Mouse (Mus musculus) MEL (cell line): Measurements from ENCODE around the gene Iqcf3. TPM values are rescaled to one million over a fixed set of nuclear protein-coding genes. Genes with fewer than 3 reads are reported as not detected.

Source experiments
- DNase-seq: peaks from one replicate; pipeline ENCODE4 v3.0.0; 2011; ENCODE audit warnings: low read depth, low spot score
- H3K27ac ChIP-seq: 2 replicates; pipeline ENCODE4 v1.5.1; 2012; ENCODE audit warnings: low read depth, mild to moderate bottlenecking, control low read depth, low read length, moderate library complexity; ENCODE audit not compliant: control insufficient read depth
- H3K27me3 ChIP-seq, 2 experiments: fragments of 150-350 bp in 1 of 2; sonication (generic) in 1 of 2; 2 replicates each; pipeline ENCODE4 v1.6.1; 2012; ENCODE audit warnings: low read length in 2 of 2, mild to moderate bottlenecking in 2 of 2, improper control_type of control experiment in 1 of 2, moderate library complexity in 1 of 2; ENCODE audit not compliant: insufficient read depth in 2 of 2, control insufficient read depth in 1 of 2
- H3K36me3 ChIP-seq, 2 experiments: 2 replicates each; pipeline ENCODE4 v1.6.1; 2012 to 2014; ENCODE audit warnings: low read length in 2 of 2, improper control_type of control experiment in 1 of 2, inconsistent platforms in 1 of 2, mild to moderate bottlenecking in 1 of 2; ENCODE audit not compliant: insufficient read depth in 2 of 2, control insufficient read depth in 1 of 2
- H3K4me1 ChIP-seq, 2 experiments: fragments of 150-350 bp in 1 of 2; sonication (generic) in 1 of 2; 2 replicates each; pipeline ENCODE4 v1.6.1; 2012; ENCODE audit warnings: low read length in 2 of 2, improper control_type of control experiment in 1 of 2, mild to moderate bottlenecking in 1 of 2; ENCODE audit not compliant: insufficient read depth in 2 of 2, control insufficient read depth in 1 of 2
- H3K4me3 ChIP-seq, 2 experiments: fragments of 150-350 bp in 1 of 2; sonication (generic) in 1 of 2; 2 replicates each; pipeline ENCODE4 v1.5.1; 2012; ENCODE audit warnings: low read depth in 2 of 2, low read length in 2 of 2, mild to moderate bottlenecking in 2 of 2, moderate library complexity in 2 of 2, control low read depth in 1 of 2, improper control_type of control experiment in 1 of 2; ENCODE audit not compliant: control insufficient read depth in 1 of 2, insufficient read depth in 1 of 2
- H3K79me2 ChIP-seq: 2 replicates; pipeline ENCODE4 v1.6.1; 2012; ENCODE audit warnings: mild to moderate bottlenecking, low read length, moderate library complexity; ENCODE audit not compliant: control insufficient read depth, poor library complexity, insufficient read depth
- H3K9ac ChIP-seq: 2 replicates; pipeline ENCODE4 v1.6.1; 2012; ENCODE audit warnings: low read depth, mild to moderate bottlenecking, control low read depth, low read length, moderate library complexity; ENCODE audit not compliant: control insufficient read depth, poor library complexity, severe bottlenecking
- H3K9me3 ChIP-seq: fragments of 150-350 bp; sonication (generic); replicated peaks from 2 replicates; pipeline ENCODE4 v1.6.1; 2012; ENCODE audit warnings: mild to moderate bottlenecking, low read length, improper control_type of control experiment, moderate library complexity; ENCODE audit not compliant: insufficient read depth
- BHLHE40 ChIP-seq: IDR thresholded peaks from 2 replicates; pipeline ENCODE4 v1.6.1; 2012; ENCODE audit warnings: low read depth, mild to moderate bottlenecking, inconsistent platforms, low read length, improper control_type of control experiment, borderline replicate concordance
- CHD1 ChIP-seq: IDR thresholded peaks from 2 replicates; pipeline ENCODE4 v1.6.1; 2012; ENCODE audit warnings: low read depth, mild to moderate bottlenecking, inconsistent platforms, low read length, improper control_type of control experiment
- CHD2 ChIP-seq: IDR thresholded peaks from 2 replicates; pipeline ENCODE4 v1.6.1; 2011; ENCODE audit warnings: low read length, improper control_type of control experiment
- CTCF ChIP-seq, 3 experiments: IDR thresholded peaks in 2 of 3; conservative IDR thresholded peaks in 1 of 3; 2 replicates each; pipeline ENCODE4 v1.5.1; 2011 to 2012; ENCODE audit warnings: low read length in 3 of 3, low read depth in 2 of 3, mild to moderate bottlenecking in 2 of 3, improper control_type of control experiment in 1 of 3, inconsistent platforms in 1 of 3, mixed read lengths in 1 of 3, moderate library complexity in 1 of 3; ENCODE audit not compliant: control insufficient read depth in 1 of 3, insufficient read depth in 1 of 3, poor library complexity in 1 of 3, severe bottlenecking in 1 of 3
- EP300 ChIP-seq, 2 experiments: IDR thresholded peaks; 2 replicates each; pipeline ENCODE4 v1.6.1; 2011; ENCODE audit warnings: improper control_type of control experiment in 2 of 2, low read length in 2 of 2, low read depth in 1 of 2, mild to moderate bottlenecking in 1 of 2
- GABPA ChIP-seq: IDR thresholded peaks from 2 replicates; pipeline ENCODE4 v1.6.1; 2012; ENCODE audit warnings: low read depth, mild to moderate bottlenecking, inconsistent platforms, low read length, improper control_type of control experiment, moderate library complexity
- HCFC1 ChIP-seq: IDR thresholded peaks from 2 replicates; pipeline ENCODE4 v1.6.1; 2012; ENCODE audit warnings: low read depth, mild to moderate bottlenecking, inconsistent platforms, low read length, improper control_type of control experiment, moderate library complexity
- KAT2A ChIP-seq: conservative IDR thresholded peaks from 2 replicates; pipeline ENCODE4 v1.6.1; 2012; ENCODE audit warnings: low read depth, low read length, improper control_type of control experiment, inconsistent platforms
- MAZ ChIP-seq: IDR thresholded peaks from 2 replicates; pipeline ENCODE4 v1.6.1; 2012; ENCODE audit warnings: low read depth, mild to moderate bottlenecking, inconsistent platforms, low read length, improper control_type of control experiment
- MYB ChIP-seq: IDR thresholded peaks from 2 replicates; pipeline ENCODE4 v1.6.1; 2011; ENCODE audit warnings: mild to moderate bottlenecking, low read depth, low read length, improper control_type of control experiment
- POLR2AphosphoS2 ChIP-seq: IDR thresholded peaks from 2 replicates; pipeline ENCODE4 v1.6.1; 2011; ENCODE audit warnings: low read length, improper control_type of control experiment
- POLR2AphosphoS5 ChIP-seq: IDR thresholded peaks from 2 replicates; pipeline ENCODE4 v1.6.1; 2012; ENCODE audit warnings: low read depth, borderline replicate concordance, mild to moderate bottlenecking, inconsistent platforms, low read length, moderate library complexity, mixed read lengths
- RAD21 ChIP-seq: IDR thresholded peaks from 2 replicates; pipeline ENCODE4 v1.6.1; 2011; ENCODE audit warnings: mild to moderate bottlenecking, low read depth, low read length, improper control_type of control experiment
- RCOR1 ChIP-seq: IDR thresholded peaks from 2 replicates; pipeline ENCODE4 v1.6.1; 2012; ENCODE audit warnings: low read depth, mild to moderate bottlenecking, inconsistent platforms, low read length, improper control_type of control experiment
- SMC3 ChIP-seq: IDR thresholded peaks from 2 replicates; pipeline ENCODE4 v1.6.1; 2011; ENCODE audit warnings: low read depth, low read length, improper control_type of control experiment
- TAL1 ChIP-seq: IDR thresholded peaks from 2 replicates; pipeline ENCODE4 v1.6.1; 2012; ENCODE audit warnings: mild to moderate bottlenecking, inconsistent platforms, low read length, moderate library complexity, mixed read lengths
- TCF12 ChIP-seq: IDR thresholded peaks from 2 replicates; pipeline ENCODE4 v1.6.1; 2014; ENCODE audit warnings: low read depth, mild to moderate bottlenecking, inconsistent platforms, low read length, improper control_type of control experiment, moderate library complexity
- UBTF ChIP-seq: IDR thresholded peaks from 2 replicates; pipeline ENCODE4 v1.6.1; 2012; ENCODE audit warnings: low read depth, mild to moderate bottlenecking, inconsistent platforms, low read length, improper control_type of control experiment, moderate library complexity, borderline replicate concordance; ENCODE audit not compliant: insufficient read depth
- USF1 ChIP-seq: IDR thresholded peaks from 2 replicates; pipeline ENCODE4 v1.6.1; 2014; ENCODE audit warnings: low read depth, mild to moderate bottlenecking, inconsistent platforms, low read length, improper control_type of control experiment, moderate library complexity
- USF2 ChIP-seq, 2 experiments: IDR thresholded peaks; 2 replicates each; pipeline ENCODE4 v1.6.1; 2011 to 2012; ENCODE audit warnings: improper control_type of control experiment in 2 of 2, low read length in 2 of 2, borderline replicate concordance in 1 of 2, inconsistent platforms in 1 of 2, low read depth in 1 of 2, mild to moderate bottlenecking in 1 of 2; ENCODE audit not compliant: insufficient read depth in 1 of 2
- ZC3H11A ChIP-seq: IDR thresholded peaks from 2 replicates; pipeline ENCODE4 v1.6.1; 2012; ENCODE audit warnings: low read depth, mild to moderate bottlenecking, inconsistent platforms, low read length, improper control_type of control experiment
- ZMIZ1 ChIP-seq: IDR thresholded peaks from 2 replicates; pipeline ENCODE4 v1.6.1; 2012; ENCODE audit warnings: low read depth, mild to moderate bottlenecking, inconsistent platforms, low read length, improper control_type of control experiment, moderate library complexity
- ZNF384 ChIP-seq: IDR thresholded peaks from 2 replicates; pipeline ENCODE4 v1.6.1; 2012; ENCODE audit warnings: low read depth, mild to moderate bottlenecking, inconsistent platforms, low read length, improper control_type of control experiment
- polyA plus RNA-seq, 2 experiments: library from polyadenylated mRNA; stranded (reverse) in 1 of 2; unstranded in 1 of 2; fragments of >175 nt in 1 of 2; fragments of >200 nt in 1 of 2; gene quantifications; 2 replicates each; pipeline versions ENCODE4 v1.2.1 to v1.2.4; 2012; ENCODE audit warnings: low replicate concordance in 2 of 2, low read depth in 1 of 2; ENCODE audit not compliant: insufficient read length in 2 of 2, insufficient read depth in 1 of 2, missing spikeins in 1 of 2
- total RNA-seq: library from RNA; depleted of rRNA; stranded (reverse); fragments of 300-350 nt; gene quantifications from 2 replicates; pipeline ENCODE4 v1.2.3, GENCODE M21; 2012

Iqcf3 gene
- total and polyA plus RNA-seq, 3 experiments: not detected

- H3K36me3 ChIP-seq: no peaks in the 10 kb centered on the region
- H3K27me3 ChIP-seq: peaks cover 4 to 7% of the 10 kb centered on the region in 2 experiments
- H3K4me1 ChIP-seq: no peaks in the 10 kb centered on the region
- no peak overlapping the region for H3K9ac ChIP-seq
- DNase-seq: peak; percentile 72
- no peaks in the 10 kb centered on the region for H3K79me2 ChIP-seq
- TF ChIP-seq POLR2AphosphoS5: no peak
- 0 out of 2 replicates have a peak, but pooled peaks have one; percentile 26 for TF ChIP-seq ZC3H11A
- no peak for TF ChIP-seq TAL1
- TF ChIP-seq SMC3: peak; percentile 58
- TF ChIP-seq KAT2A: no peak
- 0 out of 2 replicates have a peak, but pooled peaks have one; percentile 5 for TF ChIP-seq TCF12
- no peak for TF ChIP-seq UBTF
- peak; percentile 77 for TF ChIP-seq RAD21
- peak; percentile 78 to 93 (median 88) for TF ChIP-seq CTCF (IDR thresholded peaks at IDR 0.05 in 2 of 3, conservative IDR thresholded peaks at IDR 0.05 in 1 of 3; ENCODE audit: control insufficient read depth in 1 of 3, insufficient read depth in 1 of 3, low read depth in 2 of 3, low read length in 3 of 3, poor library complexity in 1 of 3, severe bottlenecking in 1 of 3)
- no peak for TF ChIP-seq CHD2
- H3K9me3 ChIP-seq: no peaks in the 10 kb centered on the region
- H3K27ac ChIP-seq: no peak overlapping the region
- H3K4me3 ChIP-seq: no peak overlapping the region
These were observed 39.1 kb upstream of the Iqcf3 start for GRCm38 (mm10) chr9:106600546-106600945.

- TF ChIP-seq CTCF (IDR thresholded peaks at IDR 0.05 in 2 of 3, conservative IDR thresholded peaks at IDR 0.05 in 1 of 3; ENCODE audit: control insufficient read depth in 1 of 3, insufficient read depth in 1 of 3, low read depth in 2 of 3, low read length in 3 of 3, poor library complexity in 1 of 3, severe bottlenecking in 1 of 3): peak in 2 of 3 experiments; percentile 6 to 19; a peak in 1 of 6 replicates
- TF ChIP-seq ZNF384: no peak
- H3K27me3 ChIP-seq: peaks cover 0 to 6% of the 10 kb centered on the region in 2 experiments
- no peak overlapping the region for H3K4me3 ChIP-seq
- no peaks in the 10 kb centered on the region for H3K9me3 ChIP-seq
- no peaks in the 10 kb centered on the region for H3K79me2 ChIP-seq
- H3K4me1 ChIP-seq: no peaks in the 10 kb centered on the region
- no peak overlapping the region for H3K27ac ChIP-seq
- no peak for DNase-seq
- no peak overlapping the region for H3K9ac ChIP-seq
- H3K36me3 ChIP-seq: no peaks in the 10 kb centered on the region
These were observed 37.0 kb upstream of the Iqcf3 start for GRCm38 (mm10) chr9:106598466-106598865.

- Histone ChIP-seq H3K4me3 (no peak overlapping the region), H3K9me3 (no peaks in the 10 kb centered on the region), H3K4me1 (no peaks in the 10 kb centered on the region), H3K36me3 (no peaks in the 10 kb centered on the region), H3K27me3 (peaks cover 4 to 5% of the 10 kb centered on the region in 2 experiments; a peak in 3 of 4 replicates), H3K27ac (no peak overlapping the region), H3K9ac (no peak overlapping the region), H3K79me2 (no peaks in the 10 kb centered on the region)
- TF ChIP-seq POLR2AphosphoS5 (no peak), BHLHE40 (no peak), EP300 (IDR thresholded peaks at IDR 0.05; ENCODE audit: low read depth in 1 of 2, low read length in 2 of 2) (no peak), ZMIZ1 (no peak), MAZ (no peak), CHD2 (no peak), USF2 (IDR thresholded peaks at IDR 0.05; ENCODE audit: borderline replicate concordance in 1 of 2, insufficient read depth in 1 of 2, low read depth in 1 of 2, low read length in 2 of 2) (no peak), USF1 (no peak), POLR2AphosphoS2 (no peak), GABPA (no peak), RCOR1 (no peak), CHD1 (no peak), HCFC1 (no peak), MYB (no peak)
- DNase-seq: no peak
These were observed 34.4 kb upstream of the Iqcf3 start for GRCm38 (mm10) chr9:106595836-106596235.
